Mouse (Mus musculus): ENCODE data around the gene Muc1.

The Muc1 gene

DNA sequence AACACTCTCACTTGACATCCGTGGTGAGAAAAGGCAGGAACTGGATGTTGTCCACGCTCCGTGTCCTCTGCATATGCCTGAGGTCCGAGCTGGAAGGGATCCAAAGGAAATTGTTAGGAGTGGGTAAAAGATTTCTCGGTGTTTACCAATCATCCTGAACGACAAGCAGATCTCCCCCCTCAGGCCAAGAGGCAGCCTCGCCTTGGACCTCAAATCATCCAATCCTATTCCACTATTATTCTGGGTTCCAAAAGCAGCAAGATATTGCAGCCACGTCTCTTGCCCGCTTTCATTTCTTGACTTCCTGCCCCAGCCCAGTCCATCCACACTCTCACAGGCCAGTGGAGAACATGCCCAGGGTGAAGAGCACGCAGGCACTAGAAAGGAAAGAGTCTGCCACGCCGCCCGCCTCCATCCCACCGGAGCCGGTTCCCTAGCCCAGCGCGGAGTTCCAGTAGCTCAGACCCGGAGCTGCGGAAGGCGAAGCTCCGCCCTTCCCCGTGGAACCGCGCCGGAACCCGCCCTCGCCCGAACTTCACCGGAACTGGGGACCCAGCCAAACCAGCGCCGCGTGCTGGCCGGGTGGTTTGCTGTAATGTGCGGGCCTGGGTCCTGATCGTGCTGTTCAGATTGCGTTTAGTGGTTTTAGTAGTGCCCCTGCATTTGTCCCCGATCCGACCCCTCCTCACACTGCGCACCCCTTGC lies 41.3 kb downstream of the Muc1 start, which contains the start of gene Slc50a1:
Slc50a1 (minus strand) TSS at position 520 of the 705 bp plus-strand sequence.
- DNase-seq (ENCODE audit: low spot score in 2 of 2) = peak; percentile 35 to 48

DNA sequence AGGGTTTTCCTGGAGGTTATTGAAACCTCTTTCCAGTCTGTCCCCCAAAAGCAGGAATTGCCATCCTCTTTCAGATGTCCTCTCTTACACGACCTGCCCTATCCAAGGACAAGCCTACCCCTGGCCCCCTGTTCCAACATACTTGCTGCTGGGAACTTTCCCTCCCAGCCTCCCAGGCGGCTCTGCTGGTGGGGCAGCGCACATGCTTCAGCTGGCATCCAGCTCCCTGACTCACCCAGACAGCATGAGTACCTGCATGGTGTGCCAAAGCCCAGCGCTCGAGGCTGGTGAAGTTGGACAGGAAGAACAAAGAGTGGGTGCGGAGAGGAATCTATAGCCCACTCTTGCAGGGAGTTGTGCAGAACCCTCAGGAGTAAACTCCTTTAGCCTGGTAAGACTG lies 42.0 kb downstream of the Muc1 start:
- no peak for DNase-seq (ENCODE audit: low spot score in 2 of 2)

DNA sequence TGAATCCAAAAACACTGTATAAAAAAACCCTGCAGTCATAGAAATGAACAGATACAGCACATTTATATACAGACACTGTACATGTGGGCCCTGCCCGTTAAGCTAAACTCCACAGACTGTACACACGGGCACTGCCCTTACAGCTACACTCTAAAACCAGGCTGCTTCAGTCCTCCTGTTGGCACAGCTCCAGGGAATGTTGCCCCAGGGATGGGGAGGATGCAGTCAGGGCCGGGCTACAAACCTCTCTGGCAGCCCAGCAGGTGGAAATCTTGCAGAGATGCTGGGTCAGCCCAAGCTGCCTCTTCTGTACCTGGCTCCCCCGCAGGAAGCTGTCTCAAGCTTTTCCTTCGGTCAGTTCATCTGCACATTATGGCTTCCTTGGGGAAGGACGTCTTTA lies 42.9 kb downstream of the Muc1 start:
- DNase-seq (ENCODE audit: low spot score in 2 of 2) = no peak

DNA sequence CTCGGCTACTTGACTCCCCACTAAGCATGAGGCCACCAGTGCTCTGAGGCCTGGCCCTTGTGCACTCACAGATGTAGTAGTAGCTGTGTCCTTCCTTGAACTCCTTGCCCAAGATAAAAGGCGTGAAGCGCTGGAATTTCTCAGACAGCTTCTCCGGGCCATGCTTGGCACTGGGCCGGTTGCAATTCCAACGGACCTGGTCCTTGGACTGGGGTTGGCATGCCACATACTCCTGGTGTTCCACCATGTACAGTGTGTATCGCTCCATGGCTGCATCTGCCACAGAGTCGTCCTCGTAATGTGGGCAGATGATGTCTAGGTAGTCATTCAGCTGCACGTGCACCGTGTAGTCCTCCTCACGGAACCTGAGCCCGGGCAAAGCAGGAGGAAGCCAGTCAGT lies 47.2 kb downstream of the Muc1 start:
- DNase-seq (ENCODE audit: low spot score in 2 of 2) = no peak

DNA sequence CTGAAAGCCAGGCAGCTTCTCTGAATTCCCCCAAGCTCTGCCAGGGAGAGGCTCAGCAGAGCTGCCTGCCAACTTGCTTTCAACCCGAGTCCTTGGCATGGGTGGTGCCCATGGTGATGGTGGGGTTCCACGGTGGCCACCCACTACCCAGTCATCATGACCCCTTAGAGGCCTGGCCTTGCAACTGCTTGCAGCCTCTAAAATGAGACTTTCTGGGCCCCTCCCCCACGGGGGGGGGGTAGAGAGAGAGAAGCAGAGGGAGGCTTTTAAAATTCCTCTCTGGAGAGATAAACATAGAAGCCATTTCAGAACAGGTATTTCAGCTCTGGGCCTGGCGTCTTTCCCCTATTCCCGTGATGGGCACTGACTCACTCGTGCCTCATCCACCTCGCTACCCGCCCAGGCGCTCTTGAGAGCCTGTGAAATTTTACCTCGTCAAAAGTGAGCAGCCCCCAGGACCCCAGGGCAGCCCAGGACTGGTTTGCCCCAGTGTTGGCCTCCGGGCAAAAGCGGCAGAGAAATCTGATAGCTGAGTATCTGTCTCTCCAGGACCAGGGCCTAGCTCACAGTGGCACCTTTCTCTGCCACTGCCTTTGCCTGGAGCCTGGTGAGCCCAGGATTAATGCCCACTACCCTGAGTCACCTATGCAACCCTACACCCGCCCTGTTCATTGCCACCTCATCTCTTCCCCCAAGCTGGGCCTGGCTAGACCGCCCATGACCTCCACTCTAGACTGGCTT lies 48.6 kb downstream of the Muc1 start:
- DNase-seq (ENCODE audit: low spot score in 2 of 2) = no peak

DNA sequence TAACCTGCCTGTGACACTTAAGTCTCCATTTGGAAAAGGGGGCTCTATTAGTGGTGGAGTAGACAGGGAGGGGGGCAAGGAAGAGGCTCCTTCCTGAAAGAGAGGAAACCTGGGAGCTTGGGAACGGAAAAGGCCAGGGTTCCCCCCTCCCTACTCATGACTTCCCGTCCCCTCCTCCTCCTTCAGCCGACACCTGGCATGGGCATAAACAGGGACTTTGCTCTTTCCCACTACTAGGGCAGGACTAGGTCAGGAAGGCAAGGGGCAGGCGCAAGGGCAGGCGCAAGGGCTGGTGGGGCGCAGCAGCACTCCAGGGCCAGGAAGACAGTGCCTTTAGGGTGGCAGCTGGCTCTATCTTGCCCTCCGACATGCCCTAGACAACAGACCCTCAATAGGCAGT lies 49.2 kb downstream of the Muc1 start:
- no peak for DNase-seq (ENCODE audit: low spot score in 2 of 2)

DNA sequence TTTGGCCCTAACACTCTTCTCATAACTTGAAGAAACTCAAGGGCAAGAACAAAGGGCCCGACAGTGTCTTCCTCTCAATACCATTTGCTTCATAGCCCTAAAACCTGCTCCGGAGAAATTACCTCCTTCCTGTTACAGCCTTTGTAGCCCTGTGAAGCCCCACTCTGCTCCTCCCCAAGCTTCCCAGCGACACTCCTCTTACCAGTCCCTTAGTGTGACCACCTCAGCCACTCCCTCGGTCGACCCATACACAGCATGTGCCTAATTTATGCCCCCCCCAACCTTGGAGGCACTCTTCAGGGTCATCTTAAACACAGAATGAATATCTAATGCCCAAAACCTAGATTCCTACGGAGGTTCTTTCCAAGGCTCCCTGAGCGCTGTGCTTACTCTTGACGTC lies 49.8 kb downstream of the Muc1 start:
- DNase-seq (ENCODE audit: low spot score in 2 of 2) = no peak

DNA sequence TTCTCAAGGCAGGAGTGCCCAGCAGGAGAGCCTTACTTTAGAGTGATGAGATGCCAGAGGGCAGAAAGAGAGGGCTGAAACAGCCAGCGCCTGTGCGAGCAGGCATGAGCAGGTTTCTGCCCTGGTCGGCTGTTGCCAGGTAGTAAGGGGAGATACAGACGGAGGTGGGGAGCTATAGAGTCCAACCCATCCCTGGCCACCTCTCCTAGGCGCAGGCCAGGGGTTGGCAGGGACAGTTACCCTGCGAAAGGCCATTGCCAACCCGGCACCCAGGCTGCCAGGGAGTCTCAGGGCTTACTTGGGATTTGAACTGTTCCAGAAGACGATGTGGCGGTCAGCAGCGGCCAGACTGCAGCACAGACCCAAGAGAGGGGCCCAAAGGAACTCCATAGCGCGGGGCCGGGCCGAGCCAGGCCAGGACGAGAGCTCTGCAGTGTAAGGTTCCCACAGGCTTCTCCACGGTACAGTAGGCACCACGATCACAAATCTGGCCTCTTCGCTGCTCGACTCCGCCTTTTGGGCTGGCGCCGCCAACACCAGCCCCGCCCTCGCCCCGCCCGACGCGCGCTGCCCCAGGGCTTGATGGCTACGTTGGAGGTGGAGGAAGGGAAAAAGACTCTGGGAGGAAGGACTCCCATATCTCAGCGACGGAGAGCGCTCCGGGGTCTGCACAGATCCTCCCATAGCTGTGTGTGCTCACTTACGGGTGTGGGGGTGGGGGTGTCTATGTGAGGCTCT lies 50.5 kb downstream of the Muc1 start:
- DNase-seq (ENCODE audit: low spot score in 2 of 2) = peak; percentile 27 to 28

DNA sequence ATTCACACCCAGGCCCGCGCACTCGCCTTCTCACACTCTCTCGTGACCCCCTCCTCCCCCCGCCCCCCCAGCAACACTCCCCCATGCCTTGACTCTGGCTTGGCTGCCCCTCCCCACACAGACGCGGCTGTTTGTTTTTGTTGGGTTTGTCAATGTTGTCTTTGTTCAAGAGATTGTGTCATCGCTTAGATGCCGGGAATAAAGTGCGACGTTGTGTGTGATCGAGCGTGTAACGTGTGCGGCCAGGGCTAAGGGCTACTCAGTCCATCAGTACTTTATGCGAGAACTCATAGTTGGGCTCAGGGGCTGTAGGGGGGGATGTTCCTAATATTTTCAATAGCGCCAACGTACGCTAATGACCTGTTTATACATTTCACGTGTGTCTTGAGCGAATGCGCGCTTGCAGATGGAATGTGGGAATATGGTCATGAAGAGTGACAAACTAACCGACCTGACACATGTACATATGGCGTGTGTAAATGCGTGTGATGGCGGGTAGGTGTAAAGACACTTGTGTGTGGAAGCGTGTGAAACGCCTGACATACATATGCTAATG lies 51.3 kb downstream of the Muc1 start:
- DNase-seq (ENCODE audit: low spot score in 2 of 2) = no peak

DNA sequence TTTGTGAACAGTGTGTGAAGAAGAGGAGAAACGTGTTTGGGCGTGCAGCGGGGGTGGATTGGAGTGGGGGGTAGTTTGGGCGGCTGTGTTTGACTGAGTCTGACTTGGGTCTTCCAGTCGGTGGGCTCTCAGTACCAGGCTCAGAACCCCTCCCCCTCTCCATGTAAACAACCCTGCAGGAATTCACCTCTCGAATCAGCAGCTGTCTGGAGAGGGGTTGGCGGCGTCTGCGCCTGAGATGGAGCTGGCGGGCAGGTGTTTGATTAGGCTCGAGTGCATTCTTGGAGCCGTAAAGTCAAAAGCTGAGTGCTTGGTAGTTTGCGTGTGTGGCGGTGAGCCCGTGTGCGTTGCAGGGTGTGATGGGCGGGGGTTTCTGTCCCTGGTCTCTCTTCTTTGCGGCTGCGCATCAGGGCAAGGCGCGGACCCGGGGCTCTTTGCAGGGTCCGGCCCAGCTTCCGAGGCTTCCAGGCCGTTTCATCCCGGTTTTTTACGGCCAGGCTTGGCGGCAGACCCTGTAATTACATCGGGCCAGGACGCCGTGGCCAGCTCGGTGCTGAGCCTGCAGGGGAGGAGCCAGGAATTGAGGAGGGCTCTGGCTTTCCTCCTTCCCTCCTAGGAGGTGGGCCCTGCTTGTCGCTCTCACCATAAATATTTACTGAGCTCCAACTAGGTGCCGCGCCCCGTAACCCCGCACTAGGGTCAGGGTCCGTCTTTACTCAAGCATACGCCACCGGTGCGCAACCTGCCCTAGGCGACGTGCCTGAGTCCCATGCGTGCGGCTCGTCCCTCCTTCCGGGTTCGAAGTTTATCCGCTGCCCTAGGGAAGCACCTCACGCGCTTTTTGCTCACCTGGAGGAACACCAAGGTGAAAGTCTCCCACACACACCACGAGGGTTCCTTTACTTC lies 52.0 kb downstream of the Muc1 start, which contains the start of gene Efna1:
Efna1 (minus strand) TSS at position 537 of the 906 bp plus-strand sequence.
- no peak for DNase-seq (ENCODE audit: low spot score in 2 of 2)

DNA sequence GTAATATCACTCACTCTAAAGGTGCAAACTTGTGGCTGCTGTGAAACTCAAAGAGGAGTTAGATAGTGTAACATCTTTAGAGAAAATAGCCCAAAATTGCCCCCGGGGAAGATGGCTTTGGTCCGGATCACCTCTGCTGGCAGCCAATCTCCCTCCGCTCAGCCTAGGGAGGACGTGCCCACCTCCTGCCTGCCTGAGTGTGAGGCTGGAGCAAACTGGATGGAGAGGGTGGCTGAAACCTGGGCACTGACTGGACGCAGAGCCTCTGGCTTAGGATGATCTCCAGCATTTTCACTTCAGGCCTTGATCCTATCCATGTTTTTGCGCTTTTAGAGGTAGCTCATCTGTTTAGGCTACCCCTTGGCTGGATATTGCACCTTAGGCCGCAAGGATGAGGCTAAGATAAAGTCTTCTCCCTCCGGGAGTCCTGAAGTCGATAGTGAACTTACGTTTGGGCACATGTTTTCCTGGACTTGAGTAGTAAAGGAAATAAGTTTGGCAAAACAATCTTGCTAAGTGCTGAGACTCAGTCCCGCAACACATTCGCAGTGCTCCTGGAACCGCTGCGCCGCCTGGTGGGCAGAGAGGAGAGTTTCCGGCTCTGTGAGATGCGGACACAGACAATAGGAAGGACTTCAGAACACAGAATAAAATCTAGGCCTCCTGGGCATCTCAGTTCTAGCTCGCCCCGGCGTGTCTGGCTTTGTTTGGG lies 52.9 kb downstream of the Muc1 start:
- DNase-seq (ENCODE audit: low spot score in 2 of 2) = peak; percentile 69 to 80

DNA sequence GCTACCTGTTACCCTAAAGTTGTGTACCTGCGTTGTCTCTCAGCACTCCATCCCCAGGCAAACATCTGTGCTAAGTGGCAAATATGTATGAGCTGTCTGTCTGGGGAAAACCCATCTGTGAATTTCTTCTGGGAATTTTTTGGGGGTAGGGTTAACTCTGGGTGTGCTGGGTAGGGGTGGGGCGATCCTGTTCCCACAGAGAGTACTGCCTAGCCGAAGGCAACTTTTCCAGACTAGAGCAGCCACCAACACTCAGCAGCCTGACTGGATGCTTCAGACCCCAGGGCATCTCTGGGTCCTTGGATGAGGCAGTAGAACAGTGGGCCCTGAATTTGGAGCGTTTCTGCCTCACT lies 53.4 kb downstream of the Muc1 start:
- DNase-seq (ENCODE audit: low spot score in 2 of 2) = no peak
